Mouse (Mus musculus) erythroid progenitor cell, adult 5-6 weeks (primary cell): Measurements from ENCODE around the gene Foxi1. TPM values are rescaled to one million over a fixed set of nuclear protein-coding genes. Genes with fewer than 3 reads are reported as not detected.

Experiments
- ATAC-seq: replicated peaks from 2 replicates; pipeline ENCODE4 v1.8.0; 2016; ENCODE audit warnings: moderate number of reproducible peaks, mild to moderate bottlenecking, moderate TSS enrichment, inconsistent platforms; ENCODE audit not compliant: poor library complexity, low FRiP score, severe bottlenecking
- total RNA-seq, 2 experiments: library from RNA; stranded (forward) in 1 of 2; stranded (reverse) in 1 of 2; fragments of 150-400 nt in 1 of 2; fragments of 186-747, 209-891 nt in 1 of 2; gene quantifications; 2 replicates each; pipeline versions ENCODE4 v1.2.3 to v1.2.4; 2015 to 2017; ENCODE audit warnings: low replicate concordance in 2 of 2

Foxi1 gene
- total RNA-seq, 2 experiments from 2014 or later: not detected

DNA sequence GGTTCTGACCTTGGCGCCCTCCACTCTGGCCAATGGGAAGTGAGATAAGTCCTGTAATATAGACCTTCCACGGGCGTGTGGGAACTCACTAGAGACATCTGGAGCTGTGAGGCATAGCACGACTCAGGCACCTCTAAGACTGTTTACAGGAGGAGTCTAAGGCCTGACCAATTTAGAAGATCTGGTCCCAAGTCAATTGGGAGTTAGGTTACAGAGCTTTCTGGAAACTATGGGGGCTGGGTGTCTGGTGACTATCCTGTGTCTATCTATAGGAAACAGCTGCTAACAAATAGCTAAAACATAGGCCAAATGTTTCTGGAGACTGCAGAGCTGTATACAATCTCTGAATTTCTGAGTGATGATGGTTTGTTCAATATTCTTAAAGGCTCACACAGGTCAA lies 41.5 kb downstream of the Foxi1 start:
- ATAC-seq: no peak

DNA sequence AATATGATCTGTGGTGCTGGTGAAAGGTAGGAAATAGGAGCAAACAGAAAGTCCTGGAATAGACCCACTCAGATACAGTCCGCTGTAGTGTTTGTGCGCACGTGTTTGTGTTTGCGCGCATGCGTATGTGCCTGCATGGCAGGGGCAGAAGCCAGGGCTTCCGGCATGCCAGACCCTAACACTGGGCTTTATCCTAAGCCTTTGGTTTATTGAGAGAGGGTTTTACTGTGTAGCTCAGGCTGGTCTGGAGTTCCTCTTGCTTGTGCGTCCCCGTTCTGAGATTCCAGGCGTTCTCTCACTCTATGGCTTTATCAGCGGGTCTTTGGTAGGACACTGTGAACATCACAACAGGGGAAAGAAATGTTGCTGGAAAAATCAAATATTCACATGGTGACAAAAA lies 42.6 kb downstream of the Foxi1 start:
- ATAC-seq: no peak

DNA sequence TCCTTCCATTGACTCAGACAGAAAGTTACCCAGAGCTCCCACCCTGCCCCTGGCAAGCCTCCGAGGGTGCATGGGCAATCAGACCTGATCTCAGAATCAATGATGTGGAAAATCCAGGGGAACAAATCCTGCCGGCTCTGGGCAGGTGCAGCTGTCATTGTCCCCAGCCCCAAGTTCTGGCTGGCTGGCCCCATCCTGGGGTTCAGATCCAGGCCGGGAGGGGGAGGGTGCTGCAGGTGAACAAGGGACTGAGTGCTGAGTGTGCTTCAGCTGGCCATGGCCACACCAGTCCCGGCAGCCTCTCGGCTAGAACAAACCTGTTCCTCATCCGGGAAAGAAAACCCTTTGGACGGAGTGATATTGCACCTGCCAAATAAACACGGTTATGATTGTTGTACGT lies 49.0 kb downstream of the Foxi1 start:
- no peak for ATAC-seq

DNA sequence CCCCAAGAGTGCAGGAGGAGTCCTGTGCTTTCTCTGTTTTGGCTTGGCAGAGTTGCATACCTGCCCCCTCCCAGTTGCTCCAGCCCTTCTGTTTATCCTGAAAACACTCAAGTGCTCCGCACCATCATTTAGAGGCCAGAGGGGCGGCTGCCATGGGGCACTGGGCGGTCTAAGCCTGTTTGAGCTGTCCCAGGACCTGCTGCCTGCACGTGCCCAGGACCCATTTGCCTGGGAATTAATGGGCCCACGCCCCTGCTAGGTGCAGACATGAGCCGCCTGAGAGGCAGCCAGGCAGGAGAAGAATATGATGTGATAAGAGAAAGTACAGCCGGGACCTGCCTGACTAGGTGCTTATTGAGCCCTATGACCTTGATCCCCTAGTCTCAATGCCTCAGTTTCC lies 52.7 kb downstream of the Foxi1 start:
- no peak for ATAC-seq

Other genes starting within 250 kb of the Foxi1 start
- gene Kcnmb1, start 245.1 kb downstream of the Foxi1 start, total RNA-seq (2015; ENCODE audit: low replicate concordance): not detected in 2 replicates
- not detected in 2 replicates for gene Kcnmb1, start 245.1 kb downstream of the Foxi1 start, total RNA-seq (2017; ENCODE audit: low replicate concordance)
- gene Kcnip1, start 214.9 kb downstream of the Foxi1 start, total RNA-seq (2015; ENCODE audit: low replicate concordance): not detected in 2 replicates
- not detected in 2 replicates for gene Kcnip1, start 214.9 kb downstream of the Foxi1 start, total RNA-seq (2017; ENCODE audit: low replicate concordance)
- gene Lcp2, start 161.2 kb downstream of the Foxi1 start, total RNA-seq (2015; ENCODE audit: low replicate concordance): 40.0 and 41.9 TPM in 2 replicates
- gene Lcp2, start 161.2 kb downstream of the Foxi1 start, total RNA-seq (2017; ENCODE audit: low replicate concordance): 8.9 and 16.0 TPM in 2 replicates
- gene 4930469K13Rik, start 109.5 kb downstream of the Foxi1 start, total RNA-seq (2015; ENCODE audit: low replicate concordance): not detected in 2 replicates
- not detected in 2 replicates for gene 4930469K13Rik, start 109.5 kb downstream of the Foxi1 start, total RNA-seq (2017; ENCODE audit: low replicate concordance)
- not detected in 2 replicates for gene Fam196b, start 106.7 kb upstream of the Foxi1 start, total RNA-seq (2015; ENCODE audit: low replicate concordance)
- gene Fam196b, start 106.7 kb upstream of the Foxi1 start, total RNA-seq (2017; ENCODE audit: low replicate concordance): not detected in 2 replicates